Comparison of ENCODE assay signal across 26 mouse cellular contexts in the genomic region with DNA sequence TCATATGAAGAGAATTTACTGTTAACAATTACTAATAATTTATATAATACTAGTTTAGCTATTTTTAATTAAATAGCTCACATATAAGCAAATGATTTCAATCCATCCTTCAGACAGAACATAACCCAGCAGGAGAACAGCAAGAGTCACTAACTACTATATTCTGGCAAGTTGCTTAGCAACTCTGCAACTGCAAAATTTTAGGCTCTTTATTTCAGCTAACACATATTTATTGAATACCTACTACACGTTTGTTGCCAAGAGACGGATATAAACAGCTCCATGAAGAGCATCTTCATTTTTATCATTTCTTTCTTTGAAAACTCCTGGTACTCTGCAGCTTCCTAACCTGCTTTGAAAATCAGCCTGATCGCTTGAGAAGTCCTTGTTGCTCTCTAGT.
A peak's percentile ranks its signal among the peaks of the same experiment; 100 is the strongest.
DNase-seq lines count a peak whose midpoint lies in the region; ATAC-seq and TF ChIP-seq lines count a peak whose summit lies in the region.
"Had no signal": no experiment of that assay in that cellular context is flagged by ENCODE, and none has a peak within 500 bp of the region (broad histone marks: within the 10 kb centered on the region; RNA-seq: fewer than 3 reads in every experiment).

No protein-coding gene starts in this region.

- H3K4me3 ChIP-seq in forebrain, postnatal 0 days (ENCODE audit: low read depth, low read length) = no peak overlapping the region
- H3K4me3 ChIP-seq in forebrain, embryonic 15.5 days = no peak overlapping the region
- H3K4me3 ChIP-seq in midbrain, postnatal 0 days (ENCODE audit: low read depth, low read length) = no peak overlapping the region
- no peak overlapping the region for H3K4me3 ChIP-seq in midbrain, embryonic 16.5 days (ENCODE audit: low read depth, low read length)
- H3K4me3 ChIP-seq: heart, adult 2 months; heart, embryonic 10.5 days; heart, embryonic 13.5 days; hindbrain, embryonic 12.5 days; hindbrain, embryonic 15.5 days; intestine, embryonic 15.5 days had no signal

- no peak overlapping the region for H3K9ac ChIP-seq in forebrain, postnatal 0 days
- H3K9ac ChIP-seq in forebrain, embryonic 15.5 days (replicated peaks) = no peak overlapping the region
- H3K9ac ChIP-seq in midbrain, postnatal 0 days (replicated peaks; ENCODE audit: low read length, poor library complexity, severe bottlenecking) = no peak overlapping the region
- no peak overlapping the region for H3K9ac ChIP-seq in midbrain, embryonic 16.5 days (ENCODE audit: low read depth, low read length)
- H3K9ac ChIP-seq: heart, embryonic 13.5 days; hindbrain, embryonic 12.5 days; hindbrain, embryonic 15.5 days; intestine, embryonic 15.5 days had no signal

- 66% methylated on average over 3 of the region's 3 CpGs for WGBS in forebrain, postnatal 0 days
- 79% methylated on average over 3 of the region's 3 CpGs for WGBS in forebrain, embryonic 15.5 days
- WGBS in midbrain, postnatal 0 days = 52% methylated on average over 3 of the region's 3 CpGs
- WGBS in midbrain, embryonic 16.5 days = 68% methylated on average over 3 of the region's 3 CpGs

- H3K27me3 ChIP-seq in forebrain, postnatal 0 days (ENCODE audit: insufficient read depth, low read length) = no peaks in the 10 kb centered on the region
- no peaks in the 10 kb centered on the region for H3K27me3 ChIP-seq in forebrain, embryonic 15.5 days
- H3K27me3 ChIP-seq in midbrain, postnatal 0 days (ENCODE audit: insufficient read depth, low read length) = no peaks in the 10 kb centered on the region
- no peaks in the 10 kb centered on the region for H3K27me3 ChIP-seq in midbrain, embryonic 16.5 days (ENCODE audit: control insufficient read depth, insufficient read depth, low read depth, low read length)
- H3K27me3 ChIP-seq: CH12.LX; heart, embryonic 13.5 days; hindbrain, embryonic 12.5 days; hindbrain, embryonic 15.5 days; intestine, embryonic 15.5 days; Patski had no signal

- no peak overlapping the region for H3K4me2 ChIP-seq in forebrain, postnatal 0 days (ENCODE audit: low read depth)
- no peak overlapping the region for H3K4me2 ChIP-seq in forebrain, embryonic 15.5 days (replicated peaks)
- no peak overlapping the region for H3K4me2 ChIP-seq in midbrain, postnatal 0 days (ENCODE audit: low read depth, low read length, poor library complexity, severe bottlenecking)
- no peak overlapping the region for H3K4me2 ChIP-seq in midbrain, embryonic 16.5 days (ENCODE audit: low read length)
- H3K4me2 ChIP-seq: heart, embryonic 13.5 days; hindbrain, embryonic 12.5 days; hindbrain, embryonic 15.5 days; intestine, embryonic 15.5 days had no signal

- no peaks in the 10 kb centered on the region for H3K9me3 ChIP-seq in forebrain, postnatal 0 days (ENCODE audit: low read length)
- H3K9me3 ChIP-seq in forebrain, embryonic 15.5 days = no peaks in the 10 kb centered on the region
- no peaks in the 10 kb centered on the region for H3K9me3 ChIP-seq in midbrain, postnatal 0 days (ENCODE audit: low read length)
- no peaks in the 10 kb centered on the region for H3K9me3 ChIP-seq in midbrain, embryonic 16.5 days (replicated peaks; ENCODE audit: control insufficient read depth, low read length, poor library complexity, severe bottlenecking)
- H3K9me3 ChIP-seq: G1E; heart, embryonic 10.5 days; heart, embryonic 13.5 days; hindbrain, embryonic 12.5 days; hindbrain, embryonic 15.5 days; intestine, embryonic 15.5 days had no signal

- TF ChIP-seq CTCF in forebrain, postnatal 0 days (IDR thresholded peaks at IDR 0.05; ENCODE audit: low read depth) = no peak
- TF ChIP-seq CTCF in midbrain, postnatal 0 days (IDR thresholded peaks at IDR 0.05) = no peak

- H3K27ac ChIP-seq in forebrain, postnatal 0 days (ENCODE audit: low read depth, low read length) = no peak overlapping the region
- H3K27ac ChIP-seq in forebrain, embryonic 15.5 days (replicated peaks) = no peak overlapping the region
- no peak overlapping the region for H3K27ac ChIP-seq in midbrain, postnatal 0 days (ENCODE audit: low read depth, low read length)
- no peak overlapping the region for H3K27ac ChIP-seq in midbrain, embryonic 16.5 days (ENCODE audit: low read length)
- H3K27ac ChIP-seq: heart, adult 2 months; heart, embryonic 10.5 days; heart, embryonic 13.5 days; hindbrain, embryonic 12.5 days; hindbrain, embryonic 15.5 days; intestine, embryonic 15.5 days had no signal

- no peaks in the 10 kb centered on the region for H3K36me3 ChIP-seq in forebrain, postnatal 0 days (ENCODE audit: insufficient read depth)
- no peaks in the 10 kb centered on the region for H3K36me3 ChIP-seq in forebrain, embryonic 15.5 days
- no peaks in the 10 kb centered on the region for H3K36me3 ChIP-seq in midbrain, postnatal 0 days (ENCODE audit: insufficient read depth, low read length)
- H3K36me3 ChIP-seq in midbrain, embryonic 16.5 days (ENCODE audit: control insufficient read depth, insufficient read depth, low read length) = no peaks in the 10 kb centered on the region
- H3K36me3 ChIP-seq: G1E; heart, embryonic 10.5 days; heart, embryonic 13.5 days; hindbrain, embryonic 12.5 days; hindbrain, embryonic 15.5 days; intestine, embryonic 15.5 days had no signal

- ATAC-seq in forebrain, postnatal 0 days = peak; percentile 66; the same call in 1 of the 2 replicates
- no peak for ATAC-seq in forebrain, embryonic 15.5 days (replicated peaks)
- no peak for ATAC-seq in midbrain, postnatal 0 days (ENCODE audit: low FRiP score)
- ATAC-seq in midbrain, embryonic 16.5 days = no peak
- ATAC-seq: forebrain, embryonic 14.5 days; intestine, embryonic 15.5 days; Patski had no signal

- H3K4me1 ChIP-seq in forebrain, postnatal 0 days (ENCODE audit: insufficient read depth) = no peaks in the 10 kb centered on the region
- no peaks in the 10 kb centered on the region for H3K4me1 ChIP-seq in forebrain, embryonic 15.5 days
- H3K4me1 ChIP-seq in midbrain, postnatal 0 days (ENCODE audit: insufficient read depth, low read length) = no peaks in the 10 kb centered on the region
- no peaks in the 10 kb centered on the region for H3K4me1 ChIP-seq in midbrain, embryonic 16.5 days (ENCODE audit: control insufficient read depth, insufficient read depth, low read length)
- H3K4me1 ChIP-seq: heart, embryonic 10.5 days; heart, embryonic 13.5 days; hindbrain, embryonic 12.5 days; hindbrain, embryonic 15.5 days; intestine, embryonic 15.5 days had no signal

- DNase-seq in forebrain, postnatal 0 days = peak; percentile 19
- peak; percentile 2 to 8 for DNase-seq in left cerebral cortex, adult 9 months (ENCODE audit: low spot score in 2 of 2)
- DNase-seq in left cerebral cortex, adult 18-20 months (ENCODE audit: low spot score in 2 of 2) = no peak
- DNase-seq in midbrain, postnatal 0 days (ENCODE audit: low spot score) = peak; percentile 22
- no peak for DNase-seq in adrenal gland, postnatal 25 days
- DNase-seq: adrenal gland, postnatal 10 days; B cell, adult 2 months; cerebellum, adult 18-20 months; cerebellum, adult 9-10 months; cerebellum, postnatal 14 days; gastrocnemius, postnatal 10 days; gastrocnemius, postnatal 36 days; heart, adult 2 months; heart, postnatal 14 days; heart, postnatal 4 days had no signal

Comparison
In these comparisons a context has a peak if more than half of its experiments do, and no peak if none do; other contexts are left out.
1. DNase-seq: peak in forebrain, postnatal 0 days (single experiment), left cerebral cortex, adult 9 months (2 of 2) and midbrain, postnatal 0 days (single experiment); none in left cerebral cortex, adult 18-20 months (0 of 2) and adrenal gland, postnatal 25 days (single experiment).